Mouse (Mus musculus) left cerebral cortex, postnatal 36 days (tissue): ENCODE measurements around the gene Slc25a39. TPM values are rescaled to one million over a fixed set of nuclear protein-coding genes. Genes with fewer than 3 reads are reported as not detected.

ENCODE experiments used
- DNase-seq, 2 experiments: peaks; one replicate each; pipeline ENCODE4 v3.0.0; 2021 to 2022; ENCODE audit warnings: low spot score in 2 of 2, mixed read lengths in 1 of 2
- intact Hi-C: fragments of 180-260 bp; cut with DNase I; formaldehyde crosslinking; loops from one replicate; pipeline ENCODE4 v1.15.1; 2025
- total RNA-seq, 2 experiments: library from RNA; stranded (reverse); gene quantifications; 2 replicates each; pipeline ENCODE4 v1.2.3; 2021

Slc25a39 gene
- total RNA-seq: 10 to 100 TPM; 56.7 to 64.8 TPM

DNA sequence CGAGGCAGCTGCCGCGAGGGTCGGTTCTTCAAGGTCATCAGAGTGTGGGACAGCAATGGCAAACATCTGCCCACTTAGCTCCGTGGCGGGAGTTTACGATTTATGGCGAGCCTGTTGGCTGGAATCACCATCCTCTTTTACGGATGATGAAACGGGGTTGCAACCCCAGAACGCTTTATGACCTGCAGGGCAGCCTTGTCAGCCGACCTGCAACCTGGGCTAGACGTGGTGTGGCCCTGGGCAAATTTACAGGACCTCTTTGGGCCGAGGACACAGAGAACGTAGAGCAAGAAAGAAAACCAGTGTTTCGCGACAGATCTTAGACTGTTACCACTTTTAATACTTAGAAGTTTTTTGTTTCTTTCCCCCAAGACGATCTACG is at the start of gene Slc25a39:
Gene Slc25a39 (minus strand): TSS at position 113 of the 382 bp plus-strand sequence.
- DNase-seq: no peak
- intact Hi-C loops: loop anchor here (1.0 to 5.0 kb wide), 3 partner anchors 92 to 111 kb away; partner anchors contain the start of gene Atxn7l3

DNA sequence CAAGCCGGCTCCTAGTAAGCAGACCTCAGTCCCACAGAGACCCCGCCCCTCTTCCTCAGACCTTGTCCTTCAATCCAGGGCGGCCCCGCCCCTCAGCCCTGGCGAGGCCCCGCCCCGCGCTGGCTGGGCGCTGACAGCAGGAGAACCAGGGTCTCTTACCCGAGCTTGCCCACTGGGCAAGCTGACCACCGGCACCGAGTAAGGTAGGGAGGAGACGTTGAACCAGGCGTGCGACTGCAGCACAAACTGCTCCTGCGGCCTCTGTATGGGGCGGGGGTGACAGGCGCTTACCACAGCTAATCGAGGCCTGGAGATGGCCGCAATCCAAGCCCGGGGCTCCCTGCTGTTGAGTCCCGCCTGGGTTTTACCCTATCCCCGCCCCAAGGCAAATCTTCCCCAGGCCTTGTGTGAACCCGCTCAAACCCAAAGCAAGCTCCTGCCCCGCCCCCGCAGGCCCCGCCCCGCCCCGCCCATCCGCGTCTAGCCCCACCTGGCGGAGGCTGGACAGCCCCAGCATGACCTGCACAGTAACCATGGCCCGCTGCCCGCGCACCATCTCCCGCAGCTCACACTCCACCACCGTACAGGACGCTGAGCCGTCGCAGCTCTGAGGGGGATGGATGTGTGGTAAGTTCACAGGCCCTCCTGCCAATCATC is 48.1 kb upstream of the Slc25a39 start:
- intact Hi-C loops: no loop called here
- DNase-seq: peak; percentile 32 to 49

GRCm38 (mm10) chr11:102453131-102453530 is 45.4 kb upstream of the Slc25a39 start:
- intact Hi-C loops: no loop called here
- no peak for DNase-seq

DNA sequence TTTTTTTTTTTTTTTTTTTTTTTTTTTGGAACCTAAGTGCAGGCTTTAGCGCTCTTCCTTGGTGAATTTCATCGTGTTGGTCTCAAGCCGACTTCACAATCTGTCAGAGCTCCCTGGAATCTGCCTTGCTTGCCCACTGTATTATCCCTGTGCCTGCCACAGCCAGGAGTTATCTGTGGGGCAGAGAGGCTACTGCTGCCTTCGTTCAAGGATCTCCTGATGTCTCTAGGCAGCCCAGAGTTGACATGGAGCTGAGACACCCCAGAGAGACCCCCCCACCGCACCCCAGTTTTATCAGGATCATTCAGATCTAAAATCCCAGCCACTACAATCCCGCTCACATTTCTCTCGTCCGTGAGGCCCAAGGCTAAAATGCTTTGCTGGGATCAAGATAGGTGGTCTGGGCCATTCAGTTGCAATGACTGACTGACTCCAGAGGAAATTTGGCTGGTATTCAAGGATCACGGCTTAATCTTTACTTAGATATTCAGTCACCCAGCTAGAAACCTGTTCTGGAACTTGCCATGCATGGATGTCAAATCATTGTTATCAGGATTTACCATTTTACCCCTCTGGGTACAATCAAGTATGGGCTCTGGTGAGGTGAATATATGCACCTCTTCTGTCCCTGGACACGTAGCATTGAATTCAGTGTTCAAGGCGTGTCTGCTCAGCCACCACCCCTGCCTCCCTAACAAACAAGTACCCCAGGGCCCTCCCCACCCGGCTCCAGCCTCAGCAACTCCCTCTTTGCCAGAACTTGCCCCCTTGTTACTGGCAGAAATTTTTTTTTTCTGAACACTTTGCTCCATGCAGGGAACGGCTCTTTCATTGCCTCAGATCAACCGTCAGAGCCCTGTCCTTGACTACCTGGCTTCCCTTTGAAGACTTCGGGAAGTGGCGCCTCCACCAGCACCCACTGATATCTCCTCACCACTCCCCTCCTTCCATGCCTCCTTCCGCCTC is 41.6 kb upstream of the Slc25a39 start:
- no peak for DNase-seq
- intact Hi-C loops: no loop called here

- intact Hi-C loops: no loop called here
- DNase-seq: peak; percentile 49 to 59
Observed at GRCm38 (mm10) chr11:102448327-102448726, 40.6 kb upstream of the Slc25a39 start.

DNA sequence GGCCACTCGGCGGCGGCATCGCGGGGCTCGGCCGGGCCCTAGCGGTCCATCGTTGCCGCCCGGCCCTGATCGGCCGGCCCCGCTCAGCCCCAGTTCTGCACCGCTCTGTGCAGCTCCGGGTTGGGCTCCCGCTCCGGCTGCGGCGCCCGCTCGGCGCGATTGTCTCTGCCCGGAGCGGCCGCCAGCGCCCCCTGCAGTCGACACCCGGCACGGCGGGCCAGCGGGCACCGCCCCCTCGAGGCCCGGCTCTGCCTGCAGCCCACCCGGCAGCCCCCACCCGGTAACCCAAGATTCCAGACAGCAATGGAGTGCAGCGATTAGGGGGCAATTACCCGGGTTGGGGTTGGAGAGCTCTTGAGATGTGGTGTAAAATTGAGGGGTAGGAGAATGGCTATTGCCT is 39.8 kb upstream of the Slc25a39 start, which contains the start of gene Fam171a2:
Gene Fam171a2 (minus strand): TSS at position 186 of the 400 bp plus-strand sequence.
- intact Hi-C loops: no loop called here
- peak; percentile 79 to 85 for DNase-seq

DNA sequence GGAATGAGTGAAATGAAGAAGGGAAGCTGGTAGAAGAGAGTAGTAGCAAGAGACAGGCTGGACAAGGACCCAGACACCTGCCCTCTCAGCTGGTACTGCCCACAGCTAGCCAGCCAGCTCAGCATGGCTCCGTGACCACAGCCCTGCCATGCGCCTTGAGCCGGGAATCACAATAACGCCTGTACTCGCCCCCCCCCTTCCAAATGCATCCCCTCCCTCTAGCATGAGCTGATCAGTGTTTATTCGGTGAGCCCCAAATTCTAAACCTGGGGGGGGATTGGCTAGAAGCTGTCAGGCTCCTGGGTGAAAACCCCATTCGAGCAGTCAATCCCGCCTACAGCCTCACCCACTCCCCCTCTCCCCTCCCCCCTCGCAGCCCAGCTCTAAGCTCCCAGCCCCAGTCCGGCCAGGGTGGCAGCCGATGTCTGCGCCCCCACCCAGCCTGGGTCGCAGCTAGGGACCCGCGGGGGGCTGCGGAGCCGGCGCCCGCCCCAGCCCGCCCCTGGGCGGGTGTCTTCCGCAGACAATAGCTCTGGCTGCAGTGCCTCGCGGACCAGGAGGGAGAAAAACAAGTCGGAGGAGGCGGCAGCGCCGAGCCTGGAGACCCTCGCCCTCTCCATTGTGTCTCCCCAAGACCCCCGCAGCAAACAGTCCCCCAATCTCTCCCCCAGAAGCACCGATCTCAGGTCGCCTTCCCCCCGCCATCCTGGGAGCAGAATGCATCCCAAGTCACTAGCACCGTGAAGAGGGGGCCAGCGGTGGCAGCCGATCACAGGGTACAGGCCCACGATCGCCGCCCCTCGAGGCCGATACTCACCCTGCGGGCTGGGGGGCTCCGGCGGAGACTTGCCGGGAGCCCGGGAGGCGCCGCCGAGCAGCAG is 39.1 kb upstream of the Slc25a39 start:
- intact Hi-C loops: no loop called here

DNA sequence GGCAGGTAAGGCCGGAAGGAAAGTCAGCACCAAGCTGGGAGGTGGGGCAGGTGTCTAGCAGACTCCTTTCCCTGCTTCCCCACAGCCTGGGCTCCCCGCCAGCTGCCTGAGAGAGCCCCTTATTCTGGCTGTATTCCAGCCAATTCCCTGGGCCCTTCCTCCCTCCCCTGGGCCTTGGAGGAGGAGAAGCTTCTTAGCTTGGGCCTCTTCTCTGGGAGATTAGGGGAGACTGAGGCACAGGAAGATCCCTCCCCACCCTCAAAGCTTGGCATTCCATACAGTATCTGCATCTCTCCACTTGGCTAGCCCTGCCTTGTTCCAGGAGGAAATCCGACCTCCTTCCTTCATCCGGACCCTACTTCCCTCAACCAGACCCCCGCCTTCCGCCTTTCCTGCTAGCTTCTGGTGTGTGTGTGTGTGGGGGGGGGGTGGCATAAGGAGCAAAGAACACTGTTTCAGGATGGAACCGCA is 38.2 kb upstream of the Slc25a39 start:
- DNase-seq: peak in 1 of 2 experiments; percentile 56
- intact Hi-C loops: no loop called here

More for the DNA sequence above, 39.1 kb upstream of the Slc25a39 start:
- DNase-seq: peak in 1 of 2 experiments; percentile 50

GRCm38 (mm10) chr11:102445264-102445890 is 37.6 kb upstream of the Slc25a39 start:
- DNase-seq: peak; percentile 48 to 49
- intact Hi-C loops: no loop called here

- intact Hi-C loops: no loop called here
- no peak for DNase-seq
Observed at GRCm38 (mm10) chr11:102444781-102445180, 37.0 kb upstream of the Slc25a39 start.

DNA sequence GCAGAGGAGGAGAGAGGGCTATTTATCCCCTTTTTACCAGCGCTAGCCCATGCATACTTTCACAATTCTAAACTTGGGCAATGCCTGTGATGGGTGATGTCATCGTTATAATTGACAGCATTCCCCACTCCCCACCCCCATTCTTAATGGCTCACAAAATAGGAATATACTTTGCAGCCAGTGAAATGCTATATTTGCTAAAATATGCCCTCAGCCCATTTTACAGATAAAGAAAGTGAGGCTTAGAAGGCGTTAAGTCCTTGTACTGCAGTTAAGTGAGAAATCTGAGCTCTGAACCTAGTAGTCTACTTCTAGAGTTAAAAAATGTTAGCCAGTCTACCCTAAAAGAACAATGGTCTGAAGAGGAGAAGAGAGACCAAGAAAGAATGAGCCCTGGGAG is 36.6 kb upstream of the Slc25a39 start:
- intact Hi-C loops: no loop called here
- DNase-seq: no peak

DNA sequence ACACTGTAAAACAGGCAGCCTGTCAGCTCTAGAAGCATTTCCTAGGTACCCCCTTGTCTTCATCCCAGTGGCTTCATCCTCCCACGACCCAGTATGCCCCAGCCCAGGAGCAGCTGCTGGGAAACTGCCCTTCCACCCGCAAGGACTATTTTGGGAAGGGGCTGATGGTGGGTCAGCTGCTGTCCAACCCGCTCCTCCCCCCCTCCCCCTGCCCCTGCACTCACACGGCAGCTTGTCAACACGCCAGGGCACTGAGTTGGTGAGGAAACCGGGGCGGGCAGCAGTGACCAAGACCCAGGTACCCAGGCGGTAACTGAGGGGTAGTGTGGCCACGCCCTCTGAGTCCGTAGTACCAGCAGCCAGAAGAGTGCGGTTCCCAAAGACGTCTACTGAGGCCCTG is 36.0 kb upstream of the Slc25a39 start:
- intact Hi-C loops: no loop called here
- no peak for DNase-seq

DNA sequence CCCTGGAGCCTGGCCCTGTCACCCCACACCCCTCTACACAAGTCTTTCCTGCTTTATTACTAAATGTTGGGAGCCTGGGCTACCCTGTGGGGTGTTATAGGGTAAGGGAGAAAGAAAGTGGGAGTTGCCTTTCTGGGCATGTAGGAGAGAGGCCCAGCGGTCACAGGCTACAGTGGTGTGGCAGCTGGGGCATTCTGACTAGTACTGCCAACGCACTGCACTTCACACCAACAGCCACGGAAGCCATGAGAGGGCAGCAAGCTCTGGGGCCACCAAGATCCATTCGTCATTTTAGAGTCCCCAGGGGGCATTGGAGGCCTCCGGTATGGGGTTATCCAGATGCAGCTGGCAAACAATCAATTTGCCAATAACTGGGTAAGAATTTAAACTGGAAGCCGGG is 34.3 kb upstream of the Slc25a39 start:
- intact Hi-C loops: no loop called here
- no peak for DNase-seq

DNA sequence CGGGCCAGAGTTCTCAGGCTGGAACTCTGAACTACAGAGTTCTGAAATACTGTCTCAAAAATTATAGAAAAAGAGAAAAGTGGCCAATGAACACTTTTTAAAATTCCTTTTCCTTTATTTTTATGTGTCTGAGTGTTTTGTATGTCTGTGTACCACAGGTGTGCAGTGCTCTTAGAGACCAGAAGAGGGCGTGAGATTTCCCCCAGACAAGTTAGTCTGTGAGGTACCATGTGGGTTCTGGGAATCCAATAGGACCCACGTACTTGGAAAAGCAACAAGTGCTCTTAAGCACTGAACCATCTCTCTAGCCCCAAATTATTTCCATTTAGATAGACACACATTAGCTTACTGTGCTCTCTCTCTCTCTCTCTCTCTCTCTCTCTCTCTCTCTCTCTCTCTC is 33.7 kb upstream of the Slc25a39 start:
- DNase-seq: no peak
- intact Hi-C loops: no loop called here

GRCm38 (mm10) chr11:102440255-102440654 is 32.5 kb upstream of the Slc25a39 start:
- intact Hi-C loops: no loop called here
- no peak for DNase-seq

DNA sequence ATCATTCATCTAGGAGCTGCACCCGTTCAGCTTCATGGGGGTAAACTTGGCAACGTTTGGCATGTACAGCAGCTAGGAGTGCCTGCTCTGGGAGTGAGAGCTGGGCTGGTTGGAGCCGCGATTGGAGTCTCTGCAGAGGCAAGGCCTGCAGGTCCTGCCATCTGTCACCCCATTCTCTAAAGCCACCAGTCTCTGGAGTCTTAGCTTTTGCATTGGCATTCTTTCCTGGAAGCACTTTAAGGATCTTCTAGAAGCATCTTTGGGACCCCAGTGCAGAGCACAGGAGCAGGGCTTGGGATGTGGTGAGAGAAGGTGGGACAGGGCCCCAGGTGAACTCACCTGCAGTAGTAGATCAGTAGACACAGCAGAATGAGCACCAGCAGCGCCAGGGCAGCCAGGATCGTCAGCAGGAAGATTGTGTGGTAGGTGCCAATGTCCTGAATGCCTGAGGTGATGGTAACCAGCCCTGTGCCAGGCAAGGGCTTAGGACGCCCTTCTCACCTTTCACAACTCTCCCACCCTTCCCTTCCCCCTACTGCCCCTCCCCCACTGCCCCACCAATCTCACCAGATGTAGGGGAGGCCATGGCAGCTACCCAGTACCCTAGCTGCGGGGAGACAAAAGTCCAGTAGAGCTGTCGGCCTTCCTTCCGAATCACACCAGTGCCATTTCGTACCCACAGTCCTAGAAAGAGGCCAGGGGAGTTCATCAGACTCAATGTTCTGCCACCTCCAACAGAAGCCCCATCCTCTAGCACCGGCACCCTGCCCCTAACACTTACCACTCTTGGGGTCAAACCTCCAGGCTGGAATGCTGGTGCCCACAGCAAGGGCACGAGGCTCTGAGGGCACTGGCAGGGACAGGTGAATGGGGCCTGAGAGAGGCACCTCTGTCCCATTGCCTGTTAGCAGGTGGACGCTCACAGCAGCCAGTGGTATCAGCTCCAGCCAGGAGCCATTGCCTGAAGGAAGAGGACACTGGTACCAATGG is 31.6 kb upstream of the Slc25a39 start:
- DNase-seq: no peak
- intact Hi-C loops: loop anchor here (5.0 kb wide), 1 partner anchor 42 kb away; no protein-coding TSS in a partner anchor

DNA sequence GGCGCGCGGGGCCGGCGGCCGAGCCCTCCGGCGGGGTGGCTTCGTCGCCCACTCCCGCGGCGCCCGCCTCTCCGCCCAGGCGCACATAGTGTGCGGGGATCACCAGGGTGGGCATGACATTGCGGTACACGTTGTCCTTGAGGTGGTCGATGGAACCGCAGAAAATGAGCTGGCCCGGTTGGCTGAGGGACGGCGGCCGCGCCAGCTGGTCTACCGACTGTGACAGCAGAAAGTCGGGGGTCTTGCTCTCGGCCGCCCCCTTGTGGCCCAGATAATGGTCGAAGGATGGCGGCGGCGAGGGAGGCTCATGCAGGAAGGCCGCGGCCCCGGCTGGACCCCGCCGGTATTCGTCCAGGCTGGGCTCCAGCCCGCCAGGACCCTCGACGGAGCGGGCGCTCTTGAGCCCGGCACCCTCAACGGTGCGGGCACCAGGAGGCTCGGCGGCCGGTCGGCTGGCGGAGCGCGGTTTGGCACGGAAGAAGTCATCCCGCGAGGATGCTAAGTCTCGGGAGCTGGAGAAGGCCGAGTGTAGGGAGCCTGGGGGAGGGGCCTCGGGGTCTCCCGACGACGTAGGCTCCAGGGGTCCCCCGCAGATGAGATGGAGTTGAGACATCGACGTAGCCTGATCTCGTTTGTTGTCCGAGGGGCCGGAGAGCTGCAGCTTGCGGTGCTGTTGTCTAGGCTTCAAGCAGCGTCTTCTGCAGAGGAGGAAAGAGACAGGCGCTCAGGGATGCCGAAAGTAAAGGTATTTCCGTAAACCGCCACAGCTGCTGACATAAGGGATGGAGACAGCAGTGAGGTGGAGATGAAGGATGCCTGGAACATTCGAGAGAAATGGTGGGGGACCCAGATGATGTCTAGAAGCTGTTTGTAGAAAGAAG is 30.7 kb upstream of the Slc25a39 start:
- peak; percentile 80 to 85 for DNase-seq
- intact Hi-C loops: loop anchor here (5.0 kb wide), 1 partner anchor 41 kb away; no protein-coding TSS in a partner anchor
